In genomic region chr4:155494891-155495290, GRCm38 (mm10) we compare ENCODE assay signal across 13 mouse cellular contexts. TPM values are rescaled to one million over a fixed set of nuclear protein-coding genes. Genes with fewer than 3 reads are reported as not detected.
DNase-seq lines count a peak whose midpoint lies in the region; ATAC-seq and TF ChIP-seq lines count a peak whose summit lies in the region.
"Had no signal": no experiment of that assay in that cellular context is flagged by ENCODE, and none has a peak within 500 bp of the region (broad histone marks: within the 10 kb centered on the region; RNA-seq: fewer than 3 reads in every experiment).

No protein-coding gene starts in this region.

- H3K9ac ChIP-seq in heart, embryonic 12.5 days = no peak overlapping the region
- H3K9ac ChIP-seq in ES-E14 (ENCODE audit: insufficient read depth, low read depth, low read length, poor library complexity, severe bottlenecking) = 0 out of 2 replicates have a peak overlapping the region, but pooled peaks have one; percentile 41
- no peak overlapping the region for H3K9ac ChIP-seq in intestine, embryonic 16.5 days (ENCODE audit: low read depth, low read length)
- H3K9ac ChIP-seq in neural tube, embryonic 13.5 days = 0 out of 2 replicates have a peak overlapping the region, but pooled peaks have one; percentile 17

- no peaks in the 10 kb centered on the region for H3K27me3 ChIP-seq in heart, embryonic 12.5 days (replicated peaks)
- no peaks in the 10 kb centered on the region for H3K27me3 ChIP-seq in intestine, embryonic 16.5 days (replicated peaks; ENCODE audit: control insufficient read depth, insufficient read depth, low read length)
- no peaks in the 10 kb centered on the region for H3K27me3 ChIP-seq in neural tube, embryonic 13.5 days

- H3K27ac ChIP-seq in heart, embryonic 12.5 days (ENCODE audit: poor library complexity, severe bottlenecking) = no peak overlapping the region
- no peak overlapping the region for H3K27ac ChIP-seq in ES-E14 (ENCODE audit: insufficient read depth, low read depth, low read length, poor library complexity, severe bottlenecking)
- H3K27ac ChIP-seq in intestine, embryonic 16.5 days (ENCODE audit: low read length) = no peak overlapping the region
- no peak overlapping the region for H3K27ac ChIP-seq in neural tube, embryonic 13.5 days (replicated peaks)

- H3K9me3 ChIP-seq in heart, embryonic 12.5 days (replicated peaks) = no peaks in the 10 kb centered on the region
- H3K9me3 ChIP-seq in ES-E14 (ENCODE audit: control insufficient read depth, insufficient read depth, low read depth, low read length) = no peaks in the 10 kb centered on the region
- no peaks in the 10 kb centered on the region for H3K9me3 ChIP-seq in intestine, embryonic 16.5 days (ENCODE audit: control insufficient read depth, low read length)
- no peaks in the 10 kb centered on the region for H3K9me3 ChIP-seq in neural tube, embryonic 13.5 days

- WGBS in heart, embryonic 12.5 days = 58% methylated on average over 4 of the region's 4 CpGs
- 60% methylated on average over 4 of the region's 4 CpGs for WGBS in intestine, embryonic 16.5 days
- 69% methylated on average over 4 of the region's 4 CpGs for WGBS in neural tube, embryonic 13.5 days

- 0 out of 2 replicates have a peak, but pooled peaks cover 3% of the 10 kb centered on the region for H3K36me3 ChIP-seq in heart, embryonic 12.5 days
- no peaks in the 10 kb centered on the region for H3K36me3 ChIP-seq in ES-E14 (ENCODE audit: control insufficient read depth, insufficient read depth, low read length, poor library complexity, severe bottlenecking)
- H3K36me3 ChIP-seq in intestine, embryonic 16.5 days (ENCODE audit: control insufficient read depth, insufficient read depth, low read length) = no peaks in the 10 kb centered on the region
- no peaks in the 10 kb centered on the region for H3K36me3 ChIP-seq in neural tube, embryonic 13.5 days

- in situ Hi-C loops in ES-E14 (cut with MboI; ENCODE audit: low sequenced_read_pairs in 2 of 2, unreplicated experiment in 2 of 2) = no loop called here

- H3K4me2 ChIP-seq in heart, embryonic 12.5 days = peak overlapping the region; percentile 73; the same call in 1 of the 2 replicates
- H3K4me2 ChIP-seq in intestine, embryonic 16.5 days (ENCODE audit: low read depth, low read length) = peak overlapping the region; percentile 8; the same call in 1 of the 2 replicates
- H3K4me2 ChIP-seq in neural tube, embryonic 13.5 days = peak overlapping the region; percentile 88

- no peak for ATAC-seq in heart, embryonic 12.5 days (ENCODE audit: insufficient number of reproducible peaks, low FRiP score)
- ATAC-seq in intestine, embryonic 16.5 days = no peak
- ATAC-seq in neural tube, embryonic 13.5 days (ENCODE audit: low read depth) = no peak

- no peak for DNase-seq in heart, adult 8-10 months (ENCODE audit: low spot score)
- DNase-seq in ES-E14 (ENCODE audit: low read depth, low spot score) = no peak
- no peak for DNase-seq in embryo, embryonic 9.5 days (ENCODE audit: extremely low spot score)
- no peak for DNase-seq in right cerebral cortex, postnatal 14 days
- no peak for DNase-seq in right cerebral cortex, adult 2 months (ENCODE audit: low spot score in 2 of 2)
- DNase-seq: cerebellum, adult 9-10 months; kidney, adult 2 months; lung, postnatal 10 days; thymus, adult 2 months had no signal

- H3K4me1 ChIP-seq in heart, embryonic 12.5 days (replicated peaks) = peaks cover 34% of the 10 kb centered on the region
- peaks cover 4 to 7% of the 10 kb centered on the region in 2 experiments; a peak in 2 of 4 replicates for H3K4me1 ChIP-seq in ES-E14 (ENCODE audit: control insufficient read depth in 2 of 2, insufficient read depth in 2 of 2, low read length in 2 of 2, poor library complexity in 1 of 2)
- H3K4me1 ChIP-seq in intestine, embryonic 16.5 days (ENCODE audit: control insufficient read depth, insufficient read depth, low read length) = peaks cover 32% of the 10 kb centered on the region
- H3K4me1 ChIP-seq in neural tube, embryonic 13.5 days (replicated peaks) = peaks cover 51% of the 10 kb centered on the region

- H3K4me3 ChIP-seq in heart, embryonic 12.5 days = no peak overlapping the region
- no peak overlapping the region for H3K4me3 ChIP-seq in ES-E14 (ENCODE audit: insufficient read depth in 1 of 2, low read depth in 1 of 2, low read length in 2 of 2, poor library complexity in 1 of 2, severe bottlenecking in 1 of 2)
- no peak overlapping the region for H3K4me3 ChIP-seq in intestine, embryonic 16.5 days (ENCODE audit: low read length)
- H3K4me3 ChIP-seq in neural tube, embryonic 13.5 days = no peak overlapping the region

TF ChIP-seq in ES-E14, 5 proteins besides CTCF, POLR2A, EP300 and RAD21:
- no peak for TF ChIP-seq HCFC1 (IDR thresholded peaks at IDR 0.05; ENCODE audit: borderline replicate concordance, insufficient read depth, low read length)
- TF ChIP-seq ZNF384 (IDR thresholded peaks at IDR 0.05; ENCODE audit: low read depth, low read length) = no peak
- no peak for TF ChIP-seq CHD2 (IDR thresholded peaks at IDR 0.05; ENCODE audit: low read depth, low read length)
- no peak for TF ChIP-seq MAFK (IDR thresholded peaks at IDR 0.05; ENCODE audit: insufficient read depth, low read depth, low read length)
- TF ChIP-seq ZC3H11A (IDR thresholded peaks at IDR 0.05; ENCODE audit: borderline replicate concordance, low read depth, low read length) = no peak

RNA-seq across cellular contexts. Expression of gene Gnb1, which starts 3.7 kb away (rescaled TPM):
- polyA plus RNA-seq in heart, embryonic 12.5 days (2016; fragmentation: Nextera tagmentation; extraction: Ambion mirVana) = 394 and 400 TPM in 2 replicates
- 100 to 1,000 TPM; 136 to 150 (median 142) TPM for total RNA-seq in heart, adult 8-10 months (2022)
- total RNA-seq in ES-E14 (2012; rRNA removed) = 134 and 156 TPM in 2 replicates
- polyA plus RNA-seq in intestine, embryonic 16.5 days (2015; fragmentation: Nextera tagmentation; extraction: Ambion mirVana) = 300 and 376 TPM in 2 replicates
- polyA plus RNA-seq in neural tube, embryonic 13.5 days (2015; fragmentation: Nextera tagmentation; extraction: Ambion mirVana) = 1,009 and 1,019 TPM in 2 replicates

RNA-seq across cellular contexts. Expression of gene Tmem52, which starts 26.0 kb away (rescaled TPM):
- polyA plus RNA-seq in heart, embryonic 12.5 days (2016; fragmentation: Nextera tagmentation; extraction: Ambion mirVana) = not detected in 2 replicates
- 1 to 10 TPM; 4.2 to 9.6 (median 6.2) TPM for total RNA-seq in heart, adult 8-10 months (2022)
- 0.58 and 0.67 TPM in 2 replicates for total RNA-seq in ES-E14 (2012; rRNA removed)
- 4.3 and 7.3 TPM in 2 replicates for polyA plus RNA-seq in intestine, embryonic 16.5 days (2015; fragmentation: Nextera tagmentation; extraction: Ambion mirVana)
- not detected in 2 replicates for polyA plus RNA-seq in neural tube, embryonic 13.5 days (2015; fragmentation: Nextera tagmentation; extraction: Ambion mirVana)
- total RNA-seq: liver, adult 2 months had no signal
- polyA plus RNA-seq: liver, adult 2 months had no signal

Comparison
In these comparisons a context has a peak if more than half of its experiments do, and no peak if none do; other contexts are left out.
1. H3K4me2 ChIP-seq: peak in every context shown above with its lines; median percentile 88 in neural tube, embryonic 13.5 days; 73 in heart, embryonic 12.5 days; 8 in intestine, embryonic 16.5 days.
2. H3K9ac ChIP-seq: peak in ES-E14 (single experiment) and neural tube, embryonic 13.5 days (single experiment); none in heart, embryonic 12.5 days (single experiment) and intestine, embryonic 16.5 days (single experiment).